In genomic region chr19:5490898-5491708, GRCm38 (mm10) we compare ENCODE assay signal across 1 mouse cellular context.
TF ChIP-seq lines count a peak whose summit lies in the region.

No protein-coding gene starts in this region.

TF ChIP-seq in CH12.LX, 34 proteins besides CTCF, POLR2A, EP300 and RAD21 (continued from another document):
- TF ChIP-seq ZKSCAN1 (IDR thresholded peaks at IDR 0.05; ENCODE audit: borderline replicate concordance, low read depth, low read length) (no peak), UBTF (IDR thresholded peaks at IDR 0.05; ENCODE audit: low read depth, low read length) (no peak; the same call in 1 of the 2 replicates), NELFE (IDR thresholded peaks at IDR 0.05; ENCODE audit: low read depth, low read length) (peak; percentile 62), SMC3 (IDR thresholded peaks at IDR 0.05; ENCODE audit: low read depth, low read length) (no peak), USF2 (conservative IDR thresholded peaks at IDR 0.05; ENCODE audit: low read depth, low read length) (peak; percentile 80), ZMIZ1 (IDR thresholded peaks at IDR 0.05; ENCODE audit: low read depth, low read length) (peak; percentile 91; the same call in 1 of the 2 replicates), TCF12 (IDR thresholded peaks at IDR 0.05; ENCODE audit: low read depth, low read length) (peak; percentile 67), CHD2 (IDR thresholded peaks at IDR 0.05; ENCODE audit: low read length) (no peak; the same call in 1 of the 2 replicates), ELF1 (IDR thresholded peaks at IDR 0.05; ENCODE audit: low read depth, low read length) (peak; percentile 79), NRF1 (IDR thresholded peaks at IDR 0.05; ENCODE audit: low read depth, low read length) (peak; percentile 67), MYC (IDR thresholded peaks at IDR 0.05; ENCODE audit: low read depth, low read length) (peak; percentile 8; the same call in 1 of the 2 replicates), MAX (IDR thresholded peaks at IDR 0.05; ENCODE audit: low read length) (peak; percentile 81), IRF4 (IDR thresholded peaks at IDR 0.05; ENCODE audit: low read depth, low read length) (0 out of 2 replicates have a peak, but pooled peaks have one; percentile 8), MAFK (IDR thresholded peaks at IDR 0.05; ENCODE audit: insufficient replicate concordance, low read length) (no peak), POLR2AphosphoS2 (IDR thresholded peaks at IDR 0.05; ENCODE audit: low read depth, low read length) (peak; percentile 74; the same call in 1 of the 2 replicates), MAZ (IDR thresholded peaks at IDR 0.05; ENCODE audit: low read depth, low read length) (no peak), MXI1 (IDR thresholded peaks at IDR 0.05; ENCODE audit: low read depth, low read length) (peak; percentile 94), JUN (IDR thresholded peaks at IDR 0.05; ENCODE audit: insufficient read depth, low read depth, low read length) (no peak), SIN3A (IDR thresholded peaks at IDR 0.05; ENCODE audit: low read length) (peak; percentile 95), HCFC1 (IDR thresholded peaks at IDR 0.05; ENCODE audit: low read depth, low read length) (peak; percentile 40; the same call in 1 of the 2 replicates), BHLHE40 (IDR thresholded peaks at IDR 0.05; ENCODE audit: low read depth, low read length) (peak; percentile 86), CHD1 (IDR thresholded peaks at IDR 0.05; ENCODE audit: low read depth, low read length) (no peak; the same call in 1 of the 2 replicates)
